Mouse (Mus musculus): ENCODE data around the gene Gm21983. TPM values are rescaled to one million over a fixed set of nuclear protein-coding genes. Genes with fewer than 3 reads are reported as not detected.
A peak's percentile ranks its signal among the peaks of the same experiment; 100 is the strongest.

Gene Gm21983
- polyA plus RNA-seq, 1 experiment from 2014 or later, result not detected

- Histone ChIP-seq H3K36me3 (ENCODE audit: insufficient read depth, low read length) (peaks cover 33% of the 10 kb centered on the region), H3K9me3 (ENCODE audit: low read length) (no peaks in the 10 kb centered on the region), H3K4me2 (replicated peaks; ENCODE audit: low read depth, low read length) (no peak overlapping the region), H3K4me1 (ENCODE audit: insufficient read depth, low read length) (peaks cover 2% of the 10 kb centered on the region; the same call in 1 of the 2 replicates), H3K27ac (ENCODE audit: low read length) (no peak overlapping the region), H3K4me3 (ENCODE audit: low read length) (no peak overlapping the region), H3K27me3 (ENCODE audit: insufficient read depth, low read length) (no peaks in the 10 kb centered on the region), H3K9ac (replicated peaks; ENCODE audit: low read length) (no peak overlapping the region)
- no peak for ATAC-seq (ENCODE audit: low FRiP score, low TSS enrichment)
- WGBS, result 63% methylated on average over 7 of the region's 7 CpGs
Observed at GRCm38 (mm10) chr7:27218586-27218985, 37.7 kb upstream of the Gm21983 start.

- H3K9ac ChIP-seq (replicated peaks; ENCODE audit: low read length), result no peak overlapping the region
- 84% methylated on average over 2 of the region's 2 CpGs for WGBS
- no peaks in the 10 kb centered on the region for H3K4me1 ChIP-seq (ENCODE audit: insufficient read depth, low read length)
- H3K9me3 ChIP-seq (ENCODE audit: low read length), result no peaks in the 10 kb centered on the region
- H3K27ac ChIP-seq (ENCODE audit: low read length), result no peak overlapping the region
- peaks cover 66% of the 10 kb centered on the region for H3K36me3 ChIP-seq (ENCODE audit: insufficient read depth, low read length)
- no peak overlapping the region for H3K4me3 ChIP-seq (ENCODE audit: low read length)
- H3K4me2 ChIP-seq (replicated peaks; ENCODE audit: low read depth, low read length), result no peak overlapping the region
- ATAC-seq (ENCODE audit: low FRiP score, low TSS enrichment), result no peak
- no peaks in the 10 kb centered on the region for H3K27me3 ChIP-seq (ENCODE audit: insufficient read depth, low read length)
Observed at GRCm38 (mm10) chr7:27212626-27213025, 31.7 kb upstream of the Gm21983 start.

GRCm38 (mm10) chr7:27203730-27204449 lies 23.0 kb upstream of the Gm21983 start:
- Histone ChIP-seq H3K36me3 (ENCODE audit: insufficient read depth, low read length) (peaks cover 43% of the 10 kb centered on the region), H3K9me3 (ENCODE audit: low read length) (no peaks in the 10 kb centered on the region), H3K4me1 (ENCODE audit: insufficient read depth, low read length) (no peaks in the 10 kb centered on the region), H3K27me3 (ENCODE audit: insufficient read depth, low read length) (no peaks in the 10 kb centered on the region), H3K4me2 (replicated peaks; ENCODE audit: low read depth, low read length) (no peak overlapping the region), H3K4me3 (ENCODE audit: low read length) (no peak overlapping the region), H3K9ac (replicated peaks; ENCODE audit: low read length) (no peak overlapping the region), H3K27ac (ENCODE audit: low read length) (no peak overlapping the region)
- WGBS, result 93% methylated on average over 8 of the region's 8 CpGs
- ATAC-seq (ENCODE audit: low FRiP score, low TSS enrichment), result no peak

- 96% methylated on average over 8 of the region's 8 CpGs for WGBS
- no peak overlapping the region for H3K9ac ChIP-seq (replicated peaks; ENCODE audit: low read length)
- peaks cover 13% of the 10 kb centered on the region for H3K4me1 ChIP-seq (ENCODE audit: insufficient read depth, low read length)
- no peak overlapping the region for H3K4me3 ChIP-seq (ENCODE audit: low read length)
- H3K4me2 ChIP-seq (replicated peaks; ENCODE audit: low read depth, low read length), result no peak overlapping the region
- no peaks in the 10 kb centered on the region for H3K27me3 ChIP-seq (ENCODE audit: insufficient read depth, low read length)
- no peaks in the 10 kb centered on the region for H3K9me3 ChIP-seq (ENCODE audit: low read length)
- no peak overlapping the region for H3K27ac ChIP-seq (ENCODE audit: low read length)
- ATAC-seq (ENCODE audit: low FRiP score, low TSS enrichment), result no peak
- H3K36me3 ChIP-seq (ENCODE audit: insufficient read depth, low read length), result peaks cover 30% of the 10 kb centered on the region
Observed at GRCm38 (mm10) chr7:27198779-27199178, 17.9 kb upstream of the Gm21983 start.

GRCm38 (mm10) chr7:27198355-27198754 lies 17.5 kb upstream of the Gm21983 start:
- Histone ChIP-seq H3K4me3 (ENCODE audit: low read length) (no peak overlapping the region), H3K4me1 (ENCODE audit: insufficient read depth, low read length) (peaks cover 17% of the 10 kb centered on the region), H3K36me3 (ENCODE audit: insufficient read depth, low read length) (peaks cover 27% of the 10 kb centered on the region), H3K9ac (replicated peaks; ENCODE audit: low read length) (no peak overlapping the region), H3K9me3 (ENCODE audit: low read length) (no peaks in the 10 kb centered on the region), H3K27ac (ENCODE audit: low read length) (no peak overlapping the region), H3K4me2 (replicated peaks; ENCODE audit: low read depth, low read length) (no peak overlapping the region), H3K27me3 (ENCODE audit: insufficient read depth, low read length) (no peaks in the 10 kb centered on the region)
- ATAC-seq (ENCODE audit: low FRiP score, low TSS enrichment), result no peak

- H3K27me3 ChIP-seq (ENCODE audit: insufficient read depth, low read length), result no peaks in the 10 kb centered on the region
- H3K4me3 ChIP-seq (ENCODE audit: low read length), result no peak overlapping the region
- 92% methylated on average over 8 of the region's 8 CpGs for WGBS
- peaks cover 17% of the 10 kb centered on the region for H3K4me1 ChIP-seq (ENCODE audit: insufficient read depth, low read length)
- no peak overlapping the region for H3K9ac ChIP-seq (replicated peaks; ENCODE audit: low read length)
- H3K9me3 ChIP-seq (ENCODE audit: low read length), result no peaks in the 10 kb centered on the region
- peaks cover 29% of the 10 kb centered on the region for H3K36me3 ChIP-seq (ENCODE audit: insufficient read depth, low read length)
- no peak overlapping the region for H3K4me2 ChIP-seq (replicated peaks; ENCODE audit: low read depth, low read length)
- ATAC-seq (ENCODE audit: low FRiP score, low TSS enrichment), result no peak
- no peak overlapping the region for H3K27ac ChIP-seq (ENCODE audit: low read length)
Observed at GRCm38 (mm10) chr7:27197634-27198033, 16.7 kb upstream of the Gm21983 start.

- Histone ChIP-seq H3K4me3 (ENCODE audit: low read length) (no peak overlapping the region), H3K4me1 (ENCODE audit: insufficient read depth, low read length) (peaks cover 17% of the 10 kb centered on the region), H3K4me2 (replicated peaks; ENCODE audit: low read depth, low read length) (peak overlapping the region; percentile 98), H3K27ac (ENCODE audit: low read length) (no peak overlapping the region), H3K9me3 (ENCODE audit: low read length) (no peaks in the 10 kb centered on the region), H3K9ac (replicated peaks; ENCODE audit: low read length) (no peak overlapping the region), H3K27me3 (ENCODE audit: insufficient read depth, low read length) (no peaks in the 10 kb centered on the region), H3K36me3 (ENCODE audit: insufficient read depth, low read length) (peaks cover 30% of the 10 kb centered on the region)
- ATAC-seq (ENCODE audit: low FRiP score, low TSS enrichment), result no peak
- WGBS, result 88% methylated on average over 2 of the region's 3 CpGs
Observed at GRCm38 (mm10) chr7:27197136-27197535, 16.2 kb upstream of the Gm21983 start.

GRCm38 (mm10) chr7:27195681-27196611 lies 15.1 kb upstream of the Gm21983 start, which contains the start of the genes BC024978 and Snrpa:
TSS of gene BC024978 (plus strand) at chr7:27195781.
TSS of gene Snrpa (minus strand) at chr7:27196271.
- Histone ChIP-seq H3K27me3 (ENCODE audit: insufficient read depth, low read length) (no peaks in the 10 kb centered on the region), H3K36me3 (ENCODE audit: insufficient read depth, low read length) (peaks cover 39% of the 10 kb centered on the region), H3K9ac (replicated peaks; ENCODE audit: low read length) (peak within 1 kb of the TSS; percentile 98), H3K27ac (ENCODE audit: low read length) (peak within 1 kb of the TSS; percentile 100), H3K4me2 (replicated peaks; ENCODE audit: low read depth, low read length) (peak within 1 kb of the TSS; percentile 98), H3K9me3 (ENCODE audit: low read length) (no peaks in the 10 kb centered on the region), H3K4me3 (ENCODE audit: low read length) (peak within 1 kb of the TSS; percentile 98), H3K4me1 (ENCODE audit: insufficient read depth, low read length) (peaks cover 17% of the 10 kb centered on the region)
- ATAC-seq (ENCODE audit: low FRiP score, low TSS enrichment), result peak; percentile 99
- under 1% methylated on average over 64 of the region's 64 CpGs for WGBS

GRCm38 (mm10) chr7:27193731-27194130 lies 12.8 kb upstream of the Gm21983 start:
- peaks cover 55% of the 10 kb centered on the region for H3K36me3 ChIP-seq (ENCODE audit: insufficient read depth, low read length)
- no peak for ATAC-seq (ENCODE audit: low FRiP score, low TSS enrichment)
- 69% methylated on average over 4 of the region's 4 CpGs for WGBS
- H3K4me1 ChIP-seq (ENCODE audit: insufficient read depth, low read length), result peaks cover 17% of the 10 kb centered on the region
- 0 out of 2 replicates have a peak, but pooled peaks cover 3% of the 10 kb centered on the region for H3K9me3 ChIP-seq (ENCODE audit: low read length)
- H3K27ac ChIP-seq (ENCODE audit: low read length), result no peak overlapping the region
- no peaks in the 10 kb centered on the region for H3K27me3 ChIP-seq (ENCODE audit: insufficient read depth, low read length)
- 0 out of 2 replicates have a peak overlapping the region, but pooled peaks have one; percentile 39 for H3K9ac ChIP-seq (replicated peaks; ENCODE audit: low read length)
- no peak overlapping the region for H3K4me3 ChIP-seq (ENCODE audit: low read length)
- peak overlapping the region; percentile 20 for H3K4me2 ChIP-seq (replicated peaks; ENCODE audit: low read depth, low read length)
